Mouse (Mus musculus): ENCODE results near the gene Gpr174.
"Not testable (repeated sequence)": the region's sequence is repeated elsewhere in the genome, so short reads cannot be mapped to it uniquely, and the experiment has no call there.

Gene Gpr174

DNA sequence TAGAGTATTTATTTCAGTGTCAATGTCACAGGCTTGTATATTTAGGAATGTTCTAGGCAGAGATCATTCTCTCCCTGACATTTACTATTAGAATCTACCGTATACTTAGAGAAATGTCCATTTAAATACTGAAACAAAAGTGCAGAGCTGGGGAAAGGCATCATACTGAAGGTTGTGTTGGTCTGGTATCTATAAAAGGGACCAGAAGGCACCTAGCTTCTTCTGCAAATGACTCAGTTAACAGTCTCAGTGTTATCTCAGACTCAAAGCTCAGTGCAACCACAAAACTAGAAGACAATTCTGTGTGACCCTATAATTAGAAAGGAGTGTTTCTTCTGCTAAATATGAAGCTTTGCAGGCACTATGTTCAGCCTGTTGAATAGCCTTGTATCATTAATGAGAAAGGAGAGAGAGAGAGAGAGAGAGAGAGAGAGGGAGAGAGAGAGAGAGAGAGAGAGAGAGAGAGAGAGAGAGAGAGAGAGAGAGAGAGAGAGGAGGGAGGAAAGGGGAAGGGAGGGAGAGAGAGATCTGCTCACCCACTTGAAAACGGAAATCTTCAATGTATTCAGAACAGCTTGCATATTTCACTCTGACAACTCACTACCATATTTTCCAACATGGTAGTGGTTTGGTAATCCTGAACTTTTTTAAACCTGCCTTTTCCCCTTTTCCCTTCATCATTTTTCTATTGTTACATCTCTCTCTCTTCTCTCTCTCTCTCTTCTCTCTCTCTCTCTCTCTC lies at the start of gene Gpr174:
Gene Gpr174 (plus strand): TSS at position 393 of the 742 bp plus-strand sequence.
- no peak for DNase-seq (ENCODE audit: low spot score)

DNA sequence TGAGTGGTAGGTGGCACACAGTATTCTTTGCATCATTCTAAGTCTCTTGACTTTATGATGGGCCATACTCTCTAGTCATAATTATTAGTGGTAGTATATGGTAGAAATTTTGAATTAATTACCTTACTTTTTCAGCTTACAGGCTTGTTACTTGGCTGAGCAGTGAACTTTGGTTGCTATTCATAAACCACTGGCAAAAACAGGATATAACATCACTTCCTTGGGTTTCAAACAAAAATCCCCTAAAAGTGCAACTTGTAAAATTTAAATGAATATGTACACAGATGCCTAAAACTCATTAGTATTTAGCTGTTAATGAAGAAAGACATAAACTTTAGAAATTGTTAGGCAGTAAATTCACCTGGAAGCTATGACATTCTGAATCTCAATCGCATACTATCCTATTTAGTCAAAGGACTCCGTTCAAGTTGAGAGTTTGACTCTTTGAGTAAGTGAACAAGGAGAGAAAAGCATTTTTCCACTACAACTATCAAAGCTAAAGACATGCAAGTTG lies 38.0 kb upstream of the Gpr174 start:
- no peak for DNase-seq (ENCODE audit: low spot score)

DNA sequence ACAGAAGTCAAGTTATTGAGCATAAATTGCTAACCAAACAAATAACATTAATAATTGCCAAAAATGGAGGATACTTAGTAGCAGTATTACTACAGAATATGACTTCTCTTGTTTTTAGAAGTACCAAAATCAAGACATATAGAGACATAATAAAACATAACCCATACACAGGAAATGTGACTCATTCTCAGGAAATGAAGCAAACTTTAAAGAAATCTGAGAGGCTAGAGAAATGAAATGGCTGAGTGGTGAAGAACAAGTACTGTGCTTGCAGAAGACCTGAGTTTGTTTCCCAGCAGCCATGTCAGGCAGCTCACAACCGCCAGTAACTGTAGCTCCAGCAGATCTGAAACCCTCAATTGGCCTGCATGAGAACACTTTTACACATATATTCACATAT lies 30.8 kb upstream of the Gpr174 start:
- no peak for DNase-seq (ENCODE audit: low spot score)

DNA sequence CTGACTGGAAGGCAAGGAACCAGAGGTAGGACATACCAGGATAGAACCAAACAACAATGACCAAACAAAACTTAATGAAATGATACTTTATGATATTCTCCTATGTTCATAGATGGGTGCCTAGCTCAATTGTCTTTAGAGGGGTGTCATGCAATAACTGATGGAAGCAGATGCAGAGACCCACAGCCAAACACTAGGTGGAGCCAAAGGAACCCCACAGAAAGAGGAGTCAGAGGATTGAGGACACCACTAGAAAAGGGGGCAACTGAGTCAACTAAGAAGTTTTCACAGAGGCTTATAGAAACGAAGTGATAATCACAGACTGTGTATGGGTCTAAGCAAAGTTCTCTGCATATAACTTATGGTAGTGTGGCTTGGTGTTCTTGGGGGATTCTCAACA lies 24.5 kb upstream of the Gpr174 start:
- no peak for DNase-seq (ENCODE audit: low spot score)

DNA sequence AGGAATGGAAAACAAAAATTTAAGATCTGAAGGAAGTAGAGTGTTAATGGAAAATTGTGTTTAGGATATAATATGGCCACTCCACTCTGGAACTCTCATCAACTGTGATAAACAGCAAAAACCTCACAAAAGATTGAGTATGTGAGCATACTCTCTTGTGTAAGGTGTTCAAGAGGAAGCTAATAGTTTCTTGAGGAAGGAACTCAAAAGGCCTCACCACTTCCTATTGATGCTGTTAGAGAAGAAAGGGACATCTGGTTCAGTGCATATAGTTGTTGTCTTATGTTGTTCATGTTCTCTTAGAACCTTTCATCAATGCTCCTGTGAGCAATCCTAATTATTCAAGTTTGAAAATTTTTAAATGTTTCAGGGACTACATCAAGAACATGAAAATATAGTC lies 21.0 kb upstream of the Gpr174 start:
- DNase-seq (ENCODE audit: low spot score), result no peak

DNA sequence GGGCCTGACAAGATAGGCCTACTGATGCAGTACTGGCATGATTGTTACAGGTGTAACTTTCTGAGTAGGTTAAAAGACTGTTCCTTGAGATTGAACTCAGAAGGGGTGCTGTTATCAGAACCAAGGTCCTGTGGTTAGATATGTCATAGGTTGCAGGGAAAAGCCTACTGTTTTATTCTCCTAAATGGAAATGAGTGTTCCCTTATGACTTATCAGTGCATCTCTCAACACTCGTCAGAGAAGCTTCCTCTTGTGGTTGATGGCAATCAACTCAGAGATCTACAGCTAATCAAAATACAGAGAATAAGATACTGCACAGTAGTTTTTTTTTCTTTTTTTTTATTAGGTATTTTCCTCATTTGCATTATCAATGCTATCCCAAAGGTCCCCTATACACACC lies 19.2 kb upstream of the Gpr174 start:
- DNase-seq (ENCODE audit: low spot score), result no peak

DNA sequence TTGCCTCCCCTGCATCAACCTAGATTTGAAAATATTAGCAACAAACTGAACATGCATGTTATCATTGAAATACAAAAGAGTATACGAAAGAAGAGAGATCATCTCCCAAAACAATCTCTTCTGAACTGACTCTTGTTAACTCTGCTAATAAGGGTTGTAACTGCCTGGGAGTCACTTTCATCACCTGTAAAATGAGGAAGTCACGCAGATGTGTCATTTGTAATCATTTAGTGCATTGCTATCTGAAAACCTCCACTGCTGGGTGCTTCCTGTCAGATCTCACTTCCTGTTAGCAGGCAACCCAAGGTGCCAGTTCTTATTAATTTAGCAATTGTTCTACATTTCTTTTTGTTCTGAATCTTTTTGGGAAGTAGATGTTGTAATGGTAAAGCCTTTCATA lies 5.3 kb upstream of the Gpr174 start:
- DNase-seq (ENCODE audit: low spot score), result no peak

DNA sequence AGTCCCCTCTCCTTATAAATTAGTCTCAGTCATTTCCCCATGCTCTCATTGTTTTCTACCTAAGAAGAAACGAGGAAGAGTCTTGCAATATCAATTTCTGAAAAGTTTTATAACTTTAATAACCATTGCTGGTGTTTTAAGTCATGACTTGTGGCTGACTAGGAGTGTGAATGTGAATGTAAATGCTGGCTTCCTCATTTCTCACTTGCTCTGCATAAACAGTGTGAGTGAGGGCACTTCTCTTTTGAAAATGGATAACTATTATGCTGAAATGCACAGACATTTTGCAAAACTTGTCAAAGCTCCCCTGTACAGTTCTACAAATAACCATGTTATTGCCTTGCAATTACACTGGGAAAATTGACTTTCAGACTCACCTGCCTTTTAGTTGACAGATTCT lies 8.9 kb downstream of the Gpr174 start:
- no peak for DNase-seq (ENCODE audit: low spot score)

DNA sequence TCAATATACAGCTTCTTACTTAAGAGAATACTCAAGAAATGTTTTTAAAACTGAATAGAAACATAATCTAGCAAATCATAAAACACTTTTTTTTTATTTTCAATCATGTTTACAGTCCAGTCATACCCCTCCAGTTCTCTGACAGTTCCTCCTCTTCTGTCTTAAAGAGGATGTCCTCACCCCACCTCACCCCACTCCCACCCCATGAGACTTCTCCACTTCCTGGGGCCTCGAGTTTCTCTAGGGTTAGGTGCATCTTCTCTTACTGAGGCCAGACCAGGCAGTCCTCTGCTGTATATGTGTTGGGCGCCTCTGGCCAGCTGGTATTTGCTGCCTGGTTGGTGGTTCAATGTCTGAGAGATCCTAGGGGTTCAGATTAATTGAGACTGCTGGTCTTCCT lies 21.9 kb downstream of the Gpr174 start:
- DNase-seq (ENCODE audit: low spot score), result no peak

DNA sequence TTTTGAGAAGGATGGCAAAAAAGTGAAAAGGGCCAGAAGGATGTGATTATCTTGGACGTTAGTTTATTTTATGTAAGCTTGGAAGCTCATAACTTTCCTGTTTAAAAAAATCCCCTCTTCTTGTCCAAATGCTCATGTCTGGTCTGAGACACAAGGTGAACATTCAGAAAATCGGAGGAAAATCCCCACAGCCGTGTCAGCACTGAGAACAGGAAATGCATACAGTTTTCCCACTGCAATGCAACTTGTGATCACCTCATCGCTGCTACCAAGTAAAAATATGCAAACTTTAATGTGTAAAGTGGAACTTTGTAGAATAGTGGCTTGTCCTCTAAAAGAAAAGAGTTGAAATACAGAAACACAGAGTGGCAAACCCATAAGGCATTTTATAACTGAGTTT lies 28.5 kb downstream of the Gpr174 start:
- DNase-seq (ENCODE audit: low spot score), result no peak

DNA sequence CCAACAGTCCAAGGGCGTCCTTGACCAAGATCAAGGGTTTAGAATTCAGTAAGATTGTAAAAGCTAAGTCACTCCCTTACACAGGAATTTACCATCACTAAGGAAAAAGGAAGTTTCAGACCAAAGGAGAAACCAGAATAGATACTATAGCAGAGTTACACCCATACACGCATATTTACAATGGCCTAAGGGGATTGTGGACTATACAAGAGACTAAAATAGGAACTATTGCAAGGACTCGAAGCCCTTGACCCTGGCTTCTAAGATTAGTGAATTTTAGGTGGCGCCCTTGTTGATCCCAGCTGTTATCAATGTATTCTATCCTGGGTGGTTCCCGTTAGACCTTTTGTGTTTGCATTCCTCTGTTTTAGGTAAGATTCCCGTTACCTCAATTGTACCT lies 42.2 kb downstream of the Gpr174 start:
- not testable (repeated sequence) for DNase-seq (ENCODE audit: low spot score)

DNA sequence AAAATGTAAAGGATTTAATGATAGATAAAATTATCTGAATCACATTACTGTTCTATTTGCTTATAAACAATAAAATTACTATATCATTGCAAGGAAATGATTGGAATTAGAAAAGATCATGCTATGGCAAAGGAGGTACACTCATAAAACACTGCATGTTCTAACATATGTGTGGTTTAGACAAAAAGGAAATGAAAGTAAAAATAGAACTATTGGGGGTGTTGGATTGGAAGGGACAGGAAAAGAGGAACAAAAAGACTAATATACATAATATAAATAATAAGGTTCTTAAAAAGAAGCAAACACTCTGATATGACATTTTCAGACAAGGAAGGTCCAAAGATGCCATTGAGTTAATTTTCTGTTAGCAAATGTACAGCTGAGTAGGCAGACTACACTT lies 43.1 kb downstream of the Gpr174 start:
- DNase-seq (ENCODE audit: low spot score), result no peak

DNA sequence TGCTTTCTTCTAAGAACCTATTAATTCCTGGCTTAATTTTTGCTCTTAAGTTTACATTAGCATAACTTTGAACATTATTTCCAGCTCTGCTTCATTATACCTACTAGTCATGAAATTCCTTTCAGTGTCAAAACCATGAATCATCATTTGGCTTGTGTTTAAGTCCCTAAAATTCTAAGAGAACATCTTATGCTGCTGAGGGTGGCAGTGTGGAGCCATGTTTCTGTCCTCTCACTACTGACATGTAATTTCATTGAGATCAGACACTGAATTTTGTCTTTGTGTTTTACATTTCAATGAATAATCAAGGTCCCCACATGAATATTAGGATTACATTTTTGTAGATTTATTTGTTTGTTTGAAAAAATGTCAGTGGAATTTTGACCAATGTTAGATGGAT lies 50.8 kb downstream of the Gpr174 start:
- no peak for DNase-seq (ENCODE audit: low spot score)

DNA sequence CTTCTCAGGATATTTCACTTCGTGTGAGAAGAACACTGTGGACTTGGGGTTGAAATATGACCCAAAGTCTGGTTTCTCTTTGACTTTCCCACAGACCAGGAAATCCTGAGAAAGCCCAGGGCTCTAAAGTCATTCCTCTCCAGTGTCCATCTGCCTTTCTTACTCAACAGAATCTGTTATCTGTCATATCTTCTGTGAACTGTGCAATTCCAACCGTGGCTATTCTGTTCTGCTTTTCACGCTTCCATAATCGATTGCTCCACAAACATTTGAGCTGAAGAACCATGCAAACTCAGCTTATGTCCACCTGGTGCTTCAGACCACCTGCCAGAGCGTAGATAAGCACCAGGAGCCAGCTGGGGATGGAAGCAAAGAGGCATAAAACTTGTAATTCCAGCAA lies 56.9 kb downstream of the Gpr174 start:
- DNase-seq (ENCODE audit: low spot score), result no peak

DNA sequence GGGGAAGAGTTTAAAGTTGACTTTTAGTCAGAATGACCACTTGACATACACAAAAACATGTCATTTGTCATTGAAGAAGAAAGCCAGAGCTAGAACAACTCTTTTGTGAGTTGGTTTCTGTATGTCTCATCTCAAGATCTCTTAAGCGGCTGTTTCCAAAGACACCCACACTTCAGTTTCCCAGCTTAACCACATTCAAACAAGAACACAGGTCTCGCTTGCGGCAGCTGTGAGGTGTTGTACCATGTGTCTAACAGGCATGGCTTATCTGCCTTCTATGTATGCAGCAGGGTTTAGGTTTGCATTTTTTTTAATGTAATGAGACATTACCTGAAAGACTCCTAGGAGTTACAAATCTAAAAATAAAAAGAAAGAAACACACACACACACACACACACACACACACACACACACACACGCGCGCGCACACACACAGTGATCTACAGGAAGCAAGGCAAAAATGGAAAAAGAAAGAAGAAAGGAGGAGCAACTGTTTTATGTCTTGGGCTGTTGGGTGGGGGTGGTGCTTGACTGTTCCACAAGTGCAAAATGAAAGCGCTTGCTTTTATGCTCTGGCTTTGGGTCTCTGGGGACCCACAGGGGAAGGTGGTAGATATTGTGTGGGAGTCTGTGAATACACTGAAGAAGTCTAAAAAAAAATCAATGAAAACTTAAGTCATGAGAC lies 70.2 kb downstream of the Gpr174 start:
- DNase-seq (ENCODE audit: low spot score), result no peak

DNA sequence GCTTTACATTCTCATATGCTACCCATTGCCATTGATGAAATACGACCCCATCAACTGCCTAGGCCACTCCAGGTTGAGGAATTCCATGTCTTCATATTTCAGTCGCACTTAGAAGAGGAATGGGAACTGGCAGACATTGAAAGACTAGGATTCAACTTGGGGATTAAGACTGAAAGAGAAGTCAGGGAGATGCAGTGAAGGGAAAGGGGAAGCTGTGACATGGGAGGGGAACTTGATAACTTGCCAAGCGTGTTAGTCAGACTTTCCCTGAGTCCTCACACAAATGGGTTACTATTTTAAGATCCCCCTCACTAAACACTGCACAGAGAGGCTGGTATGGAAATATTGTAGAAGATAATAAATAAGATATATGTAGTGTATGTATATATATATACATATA lies 74.2 kb downstream of the Gpr174 start:
- no peak for DNase-seq (ENCODE audit: low spot score)

DNA sequence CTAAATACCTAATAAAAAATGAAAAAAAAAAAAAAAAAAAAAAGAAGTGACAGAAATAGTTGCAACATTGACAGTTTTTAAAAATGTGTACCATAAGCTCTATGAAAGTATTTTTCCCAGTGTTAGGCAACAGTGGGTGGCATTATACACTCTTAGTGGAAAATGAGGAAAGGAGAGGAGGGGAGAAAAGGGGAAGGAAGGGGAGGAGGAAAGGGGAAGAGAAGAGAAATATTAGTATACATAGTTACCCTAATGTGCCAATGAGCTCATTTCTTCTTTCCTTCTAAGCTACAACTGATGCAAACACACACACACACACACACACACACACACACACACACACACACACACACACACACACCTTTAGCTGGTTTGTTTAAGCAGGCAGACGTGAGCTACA lies 80.9 kb downstream of the Gpr174 start:
- DNase-seq (ENCODE audit: low spot score), result no peak

DNA sequence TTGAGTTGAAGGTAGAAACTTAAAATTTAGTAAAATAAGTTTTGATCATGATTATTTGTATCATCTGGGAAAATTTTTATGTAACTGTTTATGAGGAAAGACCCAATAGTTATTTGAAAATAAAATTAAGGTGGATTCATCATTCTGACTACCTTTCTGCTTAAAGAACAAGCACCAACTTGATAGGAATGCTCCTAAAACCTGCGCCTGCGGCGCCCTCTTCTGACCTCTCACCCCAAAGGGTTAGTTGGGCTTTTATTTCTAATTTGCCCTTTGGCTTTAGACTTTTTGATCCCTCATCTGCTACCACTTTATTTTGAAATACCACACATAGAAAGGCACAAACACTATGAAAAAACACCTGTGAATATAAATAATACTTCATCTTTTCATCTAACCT lies 86.3 kb downstream of the Gpr174 start:
- DNase-seq (ENCODE audit: low spot score), result no peak

Measured in left cerebral cortex, adult 11 months (tissue).